Mouse (Mus musculus) G1E-ER4 (cell line): Measurements from ENCODE around the gene Cdsn. TPM values are rescaled to one million over a fixed set of nuclear protein-coding genes. Genes with fewer than 3 reads are reported as not detected.

ENCODE experiments used
- GATA1 ChIP-seq: IDR thresholded peaks from one replicate; pipeline ENCODE4 v1.8.0; 2012; ENCODE audit warnings: low read length, inconsistent platforms
- polyA plus RNA-seq: library from polyadenylated mRNA; stranded (reverse); fragments of >175 nt; gene quantifications from 2 replicates; pipeline ENCODE4 v1.2.3, GENCODE M21; 2012

Cdsn gene
- polyA plus RNA-seq, 1 experiment, result not detected

DNA sequence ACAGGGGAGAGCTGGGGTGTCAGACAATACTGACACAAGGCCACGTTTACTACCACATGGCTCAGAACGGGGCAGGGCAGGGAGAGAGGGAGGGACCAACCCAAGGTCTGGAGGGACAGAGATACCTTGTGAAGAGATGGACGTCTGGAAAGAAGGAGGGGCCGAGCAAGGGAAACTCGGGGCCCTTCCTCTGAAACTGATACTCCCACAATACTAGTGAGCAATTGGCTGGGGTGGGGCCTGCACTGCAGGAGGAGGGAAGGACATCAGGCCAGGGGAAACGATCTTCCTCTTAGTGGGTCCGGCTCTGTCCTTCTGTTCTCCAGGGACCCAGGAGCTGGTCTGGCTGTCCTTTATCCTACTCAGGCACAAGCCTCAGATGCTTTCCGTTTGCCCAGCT lies 1.1 kb upstream of the Cdsn start:
- TF ChIP-seq GATA1, result no peak

DNA sequence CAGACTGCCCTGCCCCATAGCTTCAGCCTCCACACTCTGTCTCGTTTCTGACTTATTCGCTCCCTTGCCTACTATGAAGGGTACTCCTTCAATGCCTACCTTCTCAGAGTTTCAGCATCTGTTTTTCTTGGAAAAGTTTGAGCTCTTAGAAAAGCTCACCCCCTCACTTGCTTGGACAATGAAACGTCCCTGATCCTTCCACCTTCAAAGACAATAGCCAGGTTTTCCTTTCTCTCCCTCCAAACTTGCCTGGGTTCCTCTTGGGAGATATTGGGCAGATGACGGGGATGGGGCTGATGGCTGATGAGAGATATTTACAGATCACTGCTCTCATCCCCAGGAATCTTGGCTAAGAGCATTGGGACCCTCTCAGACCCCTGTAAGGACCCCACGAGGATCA lies 2.4 kb downstream of the Cdsn start:
- TF ChIP-seq GATA1, result no peak

DNA sequence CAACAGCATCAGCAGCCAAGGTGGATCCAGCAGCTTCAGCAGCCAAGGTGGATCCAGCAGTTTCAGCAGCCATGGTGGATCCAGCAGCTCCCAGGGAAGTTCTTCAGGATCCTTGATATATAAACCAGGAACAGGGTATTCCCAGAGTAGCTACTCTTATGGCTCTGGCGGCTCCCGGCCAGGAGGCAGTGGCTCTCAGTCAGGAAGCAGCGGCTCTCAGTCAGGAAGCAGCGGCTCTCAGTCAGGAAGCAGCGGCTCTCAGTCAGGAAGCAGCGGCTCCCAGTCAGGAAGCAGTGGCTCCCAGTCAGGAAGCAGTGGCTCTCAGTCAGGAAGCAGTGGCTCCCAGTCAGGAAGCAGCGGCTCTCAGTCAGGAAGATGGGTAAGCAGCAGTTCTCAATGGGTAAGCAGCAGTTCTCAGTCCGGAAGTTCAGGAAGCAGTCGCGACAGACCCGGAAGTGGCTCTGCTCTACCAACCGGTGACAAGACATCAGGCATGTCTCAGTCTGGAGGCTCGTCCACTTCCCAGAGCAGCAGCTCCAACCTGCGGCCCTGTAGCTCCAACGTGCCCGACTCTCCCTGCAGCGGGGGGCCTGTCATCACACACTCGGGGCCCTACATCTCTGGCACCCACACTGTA lies 3.0 kb downstream of the Cdsn start:
- no peak for TF ChIP-seq GATA1

DNA sequence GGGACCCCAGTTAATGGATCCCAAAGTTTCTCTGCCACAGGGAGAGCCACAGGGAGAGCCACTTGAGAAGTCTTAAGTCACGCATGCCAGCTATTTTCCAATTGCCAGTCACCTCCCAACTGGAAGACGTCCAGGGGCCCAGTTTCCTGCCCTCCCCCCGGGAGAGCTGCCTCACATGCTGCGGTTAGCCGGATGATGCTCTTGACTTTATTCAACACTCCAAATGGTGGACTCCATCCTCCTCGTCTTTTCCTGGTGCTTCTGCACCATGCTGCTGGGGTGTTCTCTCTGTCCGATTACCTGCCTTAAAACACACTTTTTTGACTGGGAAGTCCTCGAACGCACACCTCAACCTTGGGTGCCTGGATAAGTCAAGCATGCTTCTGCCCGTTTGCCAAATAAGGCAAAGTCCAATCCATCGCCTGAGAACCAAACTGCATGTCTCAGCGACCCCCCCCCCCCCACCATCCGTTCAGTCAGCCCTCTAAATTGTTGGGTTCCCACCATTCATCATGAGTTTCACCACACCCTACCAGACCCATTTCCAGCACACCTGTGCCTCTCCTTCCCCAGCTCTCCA lies 4.3 kb downstream of the Cdsn start:
- TF ChIP-seq GATA1, result no peak

DNA sequence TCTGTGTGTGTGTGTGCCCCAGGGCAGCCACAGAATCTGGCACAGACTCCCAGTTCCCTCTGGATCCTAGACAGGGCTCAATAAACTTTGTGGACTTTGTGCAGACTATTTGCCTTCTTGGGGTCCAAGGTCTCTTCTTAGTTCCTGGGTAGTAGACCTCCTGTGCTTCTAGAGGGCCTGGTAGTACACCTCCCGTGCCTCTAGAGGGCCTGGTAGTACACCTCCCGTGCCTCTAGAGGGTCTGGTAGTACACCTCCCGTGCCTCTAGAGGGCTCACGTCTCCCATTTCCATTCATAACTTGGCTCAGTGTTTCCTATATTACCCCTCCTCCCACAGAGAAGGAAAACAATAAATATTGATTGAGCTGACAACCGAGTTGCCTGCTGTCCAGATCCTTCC lies 4.9 kb downstream of the Cdsn start:
- no peak for TF ChIP-seq GATA1

DNA sequence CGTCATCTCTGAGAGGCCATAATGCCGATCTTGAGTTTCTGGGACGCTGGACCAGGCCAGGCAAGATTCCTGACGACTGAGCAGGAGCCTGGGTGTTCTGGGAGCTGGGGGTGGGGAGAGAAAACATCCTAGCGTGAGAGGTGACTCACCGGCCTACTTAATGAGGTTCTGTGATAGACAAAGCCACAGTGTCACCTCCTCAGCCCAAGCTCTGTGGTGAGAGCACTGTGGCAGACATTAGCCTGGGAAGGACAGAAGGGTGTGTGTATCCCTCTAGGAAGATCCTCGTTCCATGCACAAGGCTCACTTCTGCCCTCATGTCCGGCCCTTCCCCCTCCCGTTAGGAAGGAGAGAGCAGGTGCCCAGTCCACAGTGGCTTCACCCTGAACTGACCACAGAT lies 5.4 kb downstream of the Cdsn start:
- TF ChIP-seq GATA1, result no peak

DNA sequence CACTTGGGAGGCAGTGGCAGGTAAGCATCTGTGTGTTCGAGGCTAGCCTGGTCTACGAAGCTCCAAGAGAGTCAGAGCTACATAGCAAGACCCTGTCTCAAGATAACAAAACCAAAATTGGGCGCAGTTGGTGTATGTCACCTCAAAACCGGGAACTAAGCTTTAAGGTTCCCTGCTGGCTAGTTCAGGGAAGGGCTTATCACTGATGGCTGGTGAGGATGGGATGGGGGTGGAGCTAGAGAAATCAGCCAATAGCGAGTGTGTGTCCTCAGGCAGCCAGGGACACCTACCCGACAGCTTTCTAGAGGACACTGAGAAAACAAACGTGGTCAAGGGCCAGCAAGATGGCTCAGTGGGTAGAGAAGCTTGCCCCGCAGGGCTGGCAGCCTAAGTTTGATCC lies 6.3 kb downstream of the Cdsn start:
- TF ChIP-seq GATA1, result no peak

DNA sequence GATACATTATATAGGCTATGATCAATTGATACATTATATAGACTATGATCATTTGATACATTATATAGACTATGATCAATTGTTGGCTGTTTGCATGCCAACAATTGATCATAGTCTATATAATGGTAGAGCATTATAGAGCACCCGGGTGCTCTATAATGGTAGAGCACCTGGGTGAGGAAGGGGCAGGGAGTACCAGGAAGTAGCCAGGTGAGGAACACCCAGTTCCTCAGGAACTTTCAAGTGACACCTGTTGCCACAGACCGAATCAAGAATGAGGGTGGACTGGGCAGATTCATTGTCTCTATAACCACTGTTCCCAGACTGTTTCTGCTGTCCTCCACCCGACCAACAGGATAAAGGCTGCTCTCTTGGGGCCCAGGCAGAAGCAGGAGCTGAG lies 15.2 kb downstream of the Cdsn start, which contains the start of gene 2300002M23Rik:
Gene 2300002M23Rik (plus strand): TSS at position 301 of the 400 bp plus-strand sequence.
- no peak for TF ChIP-seq GATA1

DNA sequence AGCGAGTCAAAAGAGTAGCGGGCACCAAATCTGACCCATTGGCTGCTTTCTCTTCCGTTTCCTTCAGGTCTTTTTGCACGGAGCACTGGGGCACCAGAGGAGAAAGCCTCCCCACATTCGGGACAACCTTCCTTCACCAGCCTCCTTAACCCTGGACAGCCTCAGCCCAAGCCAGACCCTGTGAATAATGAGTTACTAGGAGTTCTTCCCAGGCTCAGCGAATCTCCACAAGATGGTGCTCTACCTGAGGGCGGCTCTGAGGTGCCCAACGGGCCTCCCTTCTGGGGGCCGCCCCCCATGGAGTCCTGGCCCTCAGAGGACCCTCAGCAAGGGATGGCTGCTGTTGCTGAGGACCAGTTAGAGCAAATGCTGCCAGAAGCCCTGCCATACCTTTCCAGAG lies 15.8 kb downstream of the Cdsn start:
- TF ChIP-seq GATA1, result no peak

DNA sequence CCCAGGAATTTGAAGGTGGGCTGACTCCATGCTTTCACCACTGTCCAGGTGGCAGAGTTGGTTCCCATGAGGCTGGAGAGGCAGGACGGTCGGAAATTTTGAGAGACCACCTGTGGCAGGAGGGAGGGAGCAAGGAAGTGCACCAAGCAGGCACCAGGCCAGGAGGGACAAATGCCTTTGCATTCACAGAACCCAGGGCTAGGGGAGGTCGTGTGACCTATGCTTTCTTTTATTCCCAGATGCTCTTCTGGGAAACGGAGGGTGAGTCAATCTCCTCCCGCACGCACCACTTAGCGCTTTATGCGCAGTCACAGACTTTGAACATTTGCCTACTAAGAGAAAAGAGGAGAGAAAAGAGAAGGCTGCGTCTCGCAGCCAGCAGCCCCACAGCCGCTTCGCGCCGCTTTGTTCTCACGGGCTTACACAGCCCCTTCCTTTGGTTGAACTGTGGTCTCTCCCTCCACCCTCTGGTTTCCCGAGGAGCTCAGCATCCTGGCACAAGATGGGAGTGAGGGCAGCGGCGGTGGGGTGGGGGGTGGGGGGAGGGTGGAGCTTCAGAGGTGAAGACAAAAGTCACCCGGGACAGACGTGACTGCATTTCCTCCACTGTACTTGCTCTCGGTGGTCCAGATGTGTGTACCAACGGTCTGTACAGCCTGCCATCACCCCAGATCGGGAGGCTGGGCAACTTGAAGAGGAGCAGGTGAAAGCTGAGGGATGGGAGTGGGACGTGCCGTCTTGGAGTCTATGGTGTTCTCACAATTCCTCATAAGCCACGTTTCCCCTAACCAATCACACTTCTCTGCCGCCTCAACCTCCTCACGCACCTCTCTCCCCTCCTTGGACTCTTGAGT lies 17.4 kb downstream of the Cdsn start:
- no peak for TF ChIP-seq GATA1

DNA sequence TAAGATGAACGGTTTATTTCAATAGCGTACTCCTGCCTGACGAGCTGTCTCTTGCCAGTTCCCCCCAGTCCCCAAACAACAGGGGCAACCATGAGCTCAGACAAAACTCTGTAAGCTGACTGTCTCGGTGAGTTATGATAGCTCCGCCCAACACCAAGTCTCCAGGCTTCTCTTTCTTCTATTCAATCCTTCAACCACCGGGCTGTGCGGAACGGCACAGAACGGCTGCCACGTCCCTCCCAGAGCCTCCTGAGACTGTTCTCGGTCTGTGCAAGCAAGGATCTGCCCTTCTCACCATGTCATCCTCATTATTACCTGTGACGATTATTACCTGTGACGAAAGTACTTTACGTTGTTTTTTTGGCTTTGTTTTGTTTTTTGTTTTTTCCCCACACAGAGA lies 18.9 kb downstream of the Cdsn start:
- TF ChIP-seq GATA1, result no peak

DNA sequence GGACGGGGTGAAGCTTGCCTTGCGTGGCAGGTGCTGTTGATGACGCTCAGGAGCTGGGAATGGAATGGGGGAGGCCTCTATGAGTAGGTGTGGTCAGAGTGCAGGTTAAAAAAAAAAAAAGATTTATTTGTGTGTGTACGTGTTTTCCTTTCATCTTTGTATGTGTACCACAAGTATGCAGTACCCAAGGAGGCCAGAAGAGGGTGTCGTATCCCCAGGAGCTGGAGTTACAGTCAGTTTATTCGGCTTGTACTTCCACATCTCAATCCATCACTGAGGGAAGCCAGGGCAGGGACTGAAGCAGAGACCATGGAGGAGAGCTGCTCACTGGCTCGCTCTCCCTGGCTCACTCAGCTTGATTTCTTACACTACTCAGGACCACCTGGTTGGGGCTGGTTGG lies 19.5 kb downstream of the Cdsn start:
- no peak for TF ChIP-seq GATA1

DNA sequence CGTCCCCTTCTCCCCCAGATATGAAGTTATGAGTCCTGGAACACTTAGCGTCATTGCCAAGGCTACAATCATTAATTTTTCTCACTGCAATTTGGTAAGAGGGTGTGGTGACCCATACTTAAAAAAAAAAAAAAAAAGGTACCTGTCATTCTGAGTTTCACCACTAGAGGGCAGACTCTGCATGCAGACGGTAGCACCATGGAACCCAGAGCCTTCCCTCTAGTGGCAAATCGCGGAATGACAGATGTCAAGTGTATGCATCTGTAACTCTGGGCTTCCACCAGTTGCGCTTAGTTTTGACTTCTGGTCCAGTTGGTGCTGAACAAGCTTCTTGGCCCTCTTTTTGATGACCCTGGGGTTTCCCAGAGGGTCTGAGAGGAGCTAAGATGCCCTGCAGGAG lies 26.3 kb downstream of the Cdsn start:
- TF ChIP-seq GATA1, result no peak

DNA sequence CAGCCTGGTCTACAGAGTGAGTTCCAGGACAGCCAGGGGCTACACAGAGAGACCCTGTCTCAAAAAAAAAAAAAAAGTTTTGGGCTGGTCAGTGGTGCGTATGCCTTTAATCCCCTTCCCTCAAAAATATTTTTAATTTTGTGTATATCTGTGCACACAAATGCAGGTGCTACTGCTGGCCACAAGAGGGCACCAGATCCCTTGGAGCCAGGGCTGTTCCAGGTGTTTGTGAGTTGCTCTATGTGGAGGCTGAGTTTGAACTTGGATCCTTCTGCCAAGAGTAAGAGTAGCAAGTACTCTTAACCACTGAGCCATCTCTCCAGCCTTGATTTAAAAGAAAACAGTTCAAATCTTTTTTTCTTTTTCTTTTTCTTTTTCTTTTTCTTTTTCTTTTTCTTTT lies 31.0 kb downstream of the Cdsn start:
- no peak for TF ChIP-seq GATA1

DNA sequence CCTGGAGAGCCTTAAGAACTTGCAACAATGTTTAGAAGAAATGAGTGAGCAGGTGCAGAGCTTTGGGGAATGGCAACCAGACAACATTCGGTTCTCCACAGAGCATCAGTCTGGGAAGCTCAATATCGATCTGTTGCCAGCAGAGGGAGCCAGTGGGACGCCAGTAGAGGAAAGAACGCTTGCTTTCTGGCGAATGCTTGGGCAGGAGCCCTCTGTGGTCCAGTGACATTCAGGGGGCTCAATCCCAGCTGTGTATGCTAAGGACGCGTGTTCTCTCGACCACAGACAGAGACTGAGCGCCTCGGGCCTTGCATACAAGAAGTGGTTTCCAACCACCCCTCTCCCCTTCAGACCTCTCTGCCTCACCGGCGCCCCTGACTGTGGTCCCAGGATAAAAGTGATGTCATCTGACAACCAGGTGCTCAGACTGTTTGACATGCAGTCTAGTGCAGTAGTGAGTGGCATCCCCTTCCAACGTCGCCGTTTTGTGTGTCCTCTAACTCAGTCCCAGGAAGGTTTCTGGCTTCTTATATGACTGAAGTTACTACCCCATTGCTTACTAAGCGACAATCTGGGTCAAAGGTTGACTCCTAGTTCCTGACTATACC lies 32.5 kb downstream of the Cdsn start:
- no peak for TF ChIP-seq GATA1

DNA sequence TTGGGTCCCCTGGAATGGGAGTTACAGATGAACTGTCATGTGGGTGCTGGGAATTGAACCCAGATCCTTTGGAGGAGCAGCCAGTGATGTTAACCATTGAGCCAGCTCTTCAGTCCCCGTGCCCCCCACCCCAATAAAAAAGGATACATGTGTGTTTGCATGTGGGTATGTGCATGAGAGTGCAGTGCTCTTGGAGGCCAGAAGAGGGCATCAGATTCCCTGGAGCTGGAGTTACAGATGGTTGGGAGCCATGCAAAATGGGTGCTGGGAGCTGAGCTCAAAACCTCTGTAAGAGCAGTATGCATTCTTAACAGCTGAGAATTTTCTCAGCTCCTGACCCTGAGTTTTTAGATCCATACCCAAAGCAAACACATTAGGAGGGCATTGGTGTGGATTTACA lies 35.4 kb downstream of the Cdsn start:
- TF ChIP-seq GATA1, result no peak
